Mouse (Mus musculus) intestine, embryonic 16.5 days (tissue): ENCODE data around the gene Gm20521. TPM values are rescaled to one million over a fixed set of nuclear protein-coding genes. Genes with fewer than 3 reads are reported as not detected.

Source experiments
- ATAC-seq: fragments of 200-750 bp; cut with Nextera tagmentation; 2 replicates; pipeline ENCODE4 v1.8.0; 2017; ENCODE audit warnings: moderate TSS enrichment, moderate library complexity
- H3K27ac ChIP-seq: fragments of 300-500 bp; sonication (generic); 2 replicates; pipeline ENCODE4 v1.5.1; 2014; ENCODE audit warnings: mild to moderate bottlenecking, low read length
- H3K27me3 ChIP-seq: fragments of 300-500 bp; sonication (generic); replicated peaks from 2 replicates; pipeline ENCODE4 v1.6.1; 2014; ENCODE audit warnings: low read length, control low read depth, mixed read lengths; ENCODE audit not compliant: control insufficient read depth, insufficient read depth
- H3K36me3 ChIP-seq: fragments of 300-500 bp; sonication (generic); 2 replicates; pipeline ENCODE4 v1.6.1; 2014; ENCODE audit warnings: low read length, control low read depth; ENCODE audit not compliant: control insufficient read depth, insufficient read depth
- H3K4me1 ChIP-seq: fragments of 300-500 bp; sonication (generic); 2 replicates; pipeline ENCODE4 v1.6.1; 2014; ENCODE audit warnings: low read length, control low read depth, mixed read lengths; ENCODE audit not compliant: control insufficient read depth, insufficient read depth
- H3K4me2 ChIP-seq: fragments of 300-500 bp; sonication (generic); 2 replicates; pipeline ENCODE4 v1.6.1; 2014; ENCODE audit warnings: low read depth, low read length, control low read depth
- H3K4me3 ChIP-seq: fragments of 300-500 bp; sonication (generic); 2 replicates; pipeline ENCODE4 v1.5.1; 2014; ENCODE audit warnings: mild to moderate bottlenecking, low read length
- H3K9ac ChIP-seq: fragments of 300-500 bp; sonication (generic); 2 replicates; pipeline ENCODE4 v1.6.1; 2014; ENCODE audit warnings: low read depth, low read length
- H3K9me3 ChIP-seq: fragments of 300-500 bp; sonication (generic); 2 replicates; pipeline ENCODE4 v1.6.1; 2016; ENCODE audit warnings: low read length, control low read depth; ENCODE audit not compliant: control insufficient read depth
- WGBS: fragments of 180-500 bp; shearing (Covaris S2); extraction: QIAGEN DNeasy Blood & Tissue Kit; methylation state at CpG from one replicate; pipeline ENCODE4 v1.1.7; 2014; 5-methylcytosine and 5-hydroxymethylcytosine counted together
- polyA plus RNA-seq: library from polyadenylated mRNA; unstranded; fragments of >200 nt; fragmentation: Nextera tagmentation; extraction: Ambion mirVana; gene quantifications from 2 replicates; pipeline ENCODE4 v1.2.1, GENCODE M21; 2015

Gm20521 gene
- polyA plus RNA-seq, 1 experiment from 2014 or later, result 0.49 TPM

GRCm38 (mm10) chr14:54929801-54930200, 46.6 kb downstream of the Gm20521 start:
- ATAC-seq, result no peak
- 65% methylated on average over 5 of the region's 5 CpGs for WGBS
- Histone ChIP-seq H3K4me3 (no peak overlapping the region), H3K27ac (no peak overlapping the region), H3K9ac (no peak overlapping the region), H3K36me3 (no peaks in the 10 kb centered on the region), H3K4me1 (peaks cover 31% of the 10 kb centered on the region), H3K27me3 (no peaks in the 10 kb centered on the region; the same call in 1 of the 2 replicates), H3K9me3 (no peaks in the 10 kb centered on the region), H3K4me2 (no peak overlapping the region)

GRCm38 (mm10) chr14:54930431-54930830, 47.2 kb downstream of the Gm20521 start:
- no peak overlapping the region for H3K4me3 ChIP-seq
- no peak overlapping the region for H3K4me2 ChIP-seq
- H3K36me3 ChIP-seq, result no peaks in the 10 kb centered on the region
- no peaks in the 10 kb centered on the region; the same call in 1 of the 2 replicates for H3K27me3 ChIP-seq
- 8% methylated on average over 2 of the region's 2 CpGs for WGBS
- H3K9ac ChIP-seq, result no peak overlapping the region
- ATAC-seq, result no peak
- no peaks in the 10 kb centered on the region for H3K9me3 ChIP-seq
- H3K4me1 ChIP-seq, result peaks cover 31% of the 10 kb centered on the region
- H3K27ac ChIP-seq, result no peak overlapping the region

GRCm38 (mm10) chr14:54932645-54933150, 49.5 kb downstream of the Gm20521 start, which contains the start of gene Il25:
Gene Il25 (plus strand): TSS chr14:54932695.
- H3K36me3 ChIP-seq, result no peaks in the 10 kb centered on the region
- H3K4me1 ChIP-seq, result peaks cover 14% of the 10 kb centered on the region
- no peaks in the 10 kb centered on the region for H3K27me3 ChIP-seq
- H3K4me3 ChIP-seq, result no peak within 1 kb of the TSS
- no peaks in the 10 kb centered on the region for H3K9me3 ChIP-seq
- H3K9ac ChIP-seq, result peak within 1 kb of the TSS; percentile 29; the same call in 1 of the 2 replicates
- H3K27ac ChIP-seq, result no peak within 1 kb of the TSS
- no peak within 1 kb of the TSS for H3K4me2 ChIP-seq
- ATAC-seq, result no peak
- 36% methylated on average over 6 of the region's 6 CpGs for WGBS

- 39% methylated on average over 8 of the region's 8 CpGs for WGBS
- ATAC-seq, result peak; percentile 41; the same call in 1 of the 2 replicates
- no peak within 1 kb of the TSS for H3K4me2 ChIP-seq
- H3K36me3 ChIP-seq, result no peaks in the 10 kb centered on the region
- no peak within 1 kb of the TSS for H3K4me3 ChIP-seq
- no peaks in the 10 kb centered on the region for H3K9me3 ChIP-seq
- peaks cover 10% of the 10 kb centered on the region; the same call in 1 of the 2 replicates for H3K4me1 ChIP-seq
- peak within 1 kb of the TSS; percentile 52; the same call in 1 of the 2 replicates for H3K27ac ChIP-seq
- no peak within 1 kb of the TSS for H3K9ac ChIP-seq
- H3K27me3 ChIP-seq, result no peaks in the 10 kb centered on the region
These were observed 52.9 kb downstream of the Gm20521 start, which contains the start of gene Cmtm5 for GRCm38 (mm10) chr14:54935904-54936830. Gene Cmtm5 (plus strand): TSS chr14:54936261.

GRCm38 (mm10) chr14:54936831-54937160, 53.6 kb downstream of the Gm20521 start:
- Histone ChIP-seq H3K9ac (no peak overlapping the region), H3K27ac (no peak overlapping the region), H3K4me2 (no peak overlapping the region), H3K4me1 (peaks cover 10% of the 10 kb centered on the region; the same call in 1 of the 2 replicates), H3K9me3 (no peaks in the 10 kb centered on the region), H3K27me3 (no peaks in the 10 kb centered on the region), H3K4me3 (no peak overlapping the region), H3K36me3 (no peaks in the 10 kb centered on the region)
- ATAC-seq, result no peak
- 49% methylated on average over 6 of the region's 6 CpGs for WGBS

GRCm38 (mm10) chr14:54937361-54938182, 54.3 kb downstream of the Gm20521 start:
- no peak overlapping the region for H3K4me2 ChIP-seq
- H3K27me3 ChIP-seq, result no peaks in the 10 kb centered on the region
- ATAC-seq, result no peak
- no peak overlapping the region for H3K4me3 ChIP-seq
- 83% methylated on average over 16 of the region's 16 CpGs for WGBS
- H3K9me3 ChIP-seq, result no peaks in the 10 kb centered on the region
- H3K36me3 ChIP-seq, result no peaks in the 10 kb centered on the region
- no peak overlapping the region for H3K9ac ChIP-seq
- H3K27ac ChIP-seq, result no peak overlapping the region
- peaks cover 9% of the 10 kb centered on the region; the same call in 1 of the 2 replicates for H3K4me1 ChIP-seq

- no peak for ATAC-seq
- Histone ChIP-seq H3K9me3 (no peaks in the 10 kb centered on the region), H3K27me3 (no peaks in the 10 kb centered on the region), H3K36me3 (no peaks in the 10 kb centered on the region), H3K4me3 (no peak overlapping the region), H3K27ac (no peak overlapping the region), H3K4me2 (no peak overlapping the region), H3K9ac (no peak overlapping the region), H3K4me1 (0 out of 2 replicates have a peak, but pooled peaks cover 4% of the 10 kb centered on the region)
- 76% methylated on average over 15 of the region's 15 CpGs for WGBS
These were observed 55.4 kb downstream of the Gm20521 start for GRCm38 (mm10) chr14:54938431-54939219.

- ATAC-seq, result peak; percentile 63; the same call in 1 of the 2 replicates
- Histone ChIP-seq H3K9me3 (no peaks in the 10 kb centered on the region), H3K4me1 (0 out of 2 replicates have a peak, but pooled peaks cover 4% of the 10 kb centered on the region), H3K27me3 (no peaks in the 10 kb centered on the region), H3K9ac (no peak overlapping the region), H3K27ac (no peak overlapping the region), H3K4me3 (no peak overlapping the region), H3K36me3 (no peaks in the 10 kb centered on the region), H3K4me2 (no peak overlapping the region)
- 53% methylated on average over 12 of the region's 12 CpGs for WGBS
These were observed 56.4 kb downstream of the Gm20521 start for GRCm38 (mm10) chr14:54939434-54940175.
